Mouse (Mus musculus) limb, embryonic 13.5 days (tissue): ENCODE data around the gene Cep170. TPM values are rescaled to one million over a fixed set of nuclear protein-coding genes. Genes with fewer than 3 reads are reported as not detected.

Experiments
- ATAC-seq: fragments of 200-750 bp; cut with Nextera tagmentation; 2 replicates; pipeline ENCODE4 v1.8.0; 2017; ENCODE audit warnings: low read depth, moderate number of reproducible peaks, moderate TSS enrichment; ENCODE audit not compliant: low FRiP score
- H3K27ac ChIP-seq: fragments of 300-500 bp; sonication (generic); 2 replicates; pipeline ENCODE4 v1.5.1; 2015; ENCODE audit warnings: inconsistent platforms, mild to moderate bottlenecking, moderate library complexity
- H3K27me3 ChIP-seq: fragments of 300-500 bp; sonication (generic); 2 replicates; pipeline ENCODE4 v1.6.1; 2015; ENCODE audit warnings: mild to moderate bottlenecking, inconsistent platforms
- H3K36me3 ChIP-seq: fragments of 300-500 bp; sonication (generic); 2 replicates; pipeline ENCODE4 v1.6.1; 2015; ENCODE audit warnings: inconsistent platforms, mild to moderate bottlenecking, moderate library complexity
- H3K4me1 ChIP-seq: fragments of 300-500 bp; sonication (generic); 2 replicates; pipeline ENCODE4 v1.6.1; 2015; ENCODE audit warnings: inconsistent platforms
- H3K4me2 ChIP-seq: fragments of 300-500 bp; sonication (generic); replicated peaks from 2 replicates; pipeline ENCODE4 v1.6.1; 2015; ENCODE audit warnings: inconsistent platforms, mild to moderate bottlenecking, moderate library complexity
- H3K4me3 ChIP-seq: fragments of 300-500 bp; sonication (generic); 2 replicates; pipeline ENCODE4 v1.5.1; 2015; ENCODE audit warnings: moderate library complexity, mild to moderate bottlenecking, inconsistent platforms
- H3K9ac ChIP-seq: fragments of 300-500 bp; sonication (generic); 2 replicates; pipeline ENCODE4 v1.6.1; 2015; ENCODE audit warnings: mild to moderate bottlenecking, inconsistent platforms
- H3K9me3 ChIP-seq: fragments of 300-500 bp; sonication (generic); 2 replicates; pipeline ENCODE4 v1.6.1; 2016; ENCODE audit warnings: inconsistent platforms
- WGBS: fragments of 180-500 bp; shearing (Covaris S2); methylation state at CpG from one replicate; pipeline ENCODE4 v1.1.7; 2015; 5-methylcytosine and 5-hydroxymethylcytosine counted together
- polyA plus RNA-seq: library from polyadenylated mRNA; unstranded; fragments of >200 nt; fragmentation: Nextera tagmentation; extraction: Ambion mirVana; gene quantifications from 2 replicates; pipeline ENCODE4 v1.2.1, GENCODE M21; 2015

The Cep170 gene
- polyA plus RNA-seq, 1 experiment from 2014 or later: 34.8 TPM

DNA sequence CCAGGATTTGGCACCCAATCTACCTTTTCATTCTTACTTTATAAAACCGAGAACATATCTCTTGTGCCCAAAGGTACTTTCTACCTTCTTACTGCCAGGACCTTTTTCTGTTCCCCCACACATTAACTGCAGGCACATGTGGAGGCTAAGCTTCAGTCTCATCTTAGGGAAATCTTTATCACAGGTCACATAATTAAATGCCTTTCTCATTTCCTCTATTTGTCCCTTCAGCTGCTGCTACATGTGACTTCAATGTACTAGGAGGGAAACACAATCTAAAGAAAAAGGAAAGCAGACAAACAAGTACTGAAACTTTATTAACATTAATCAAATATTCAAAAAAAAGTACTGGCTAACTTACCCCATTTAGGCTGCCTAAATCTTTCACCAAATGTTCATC, 21.7 kb downstream of the Cep170 start:
- Histone ChIP-seq H3K4me3 (no peak overlapping the region), H3K4me1 (peaks cover 3% of the 10 kb centered on the region; the same call in 1 of the 2 replicates), H3K36me3 (peaks cover 26% of the 10 kb centered on the region), H3K9me3 (no peaks in the 10 kb centered on the region), H3K4me2 (no peak overlapping the region), H3K27ac (no peak overlapping the region), H3K9ac (no peak overlapping the region), H3K27me3 (no peaks in the 10 kb centered on the region)
- WGBS: 93% methylated on average over 1 of the region's 1 CpGs
- no peak for ATAC-seq

DNA sequence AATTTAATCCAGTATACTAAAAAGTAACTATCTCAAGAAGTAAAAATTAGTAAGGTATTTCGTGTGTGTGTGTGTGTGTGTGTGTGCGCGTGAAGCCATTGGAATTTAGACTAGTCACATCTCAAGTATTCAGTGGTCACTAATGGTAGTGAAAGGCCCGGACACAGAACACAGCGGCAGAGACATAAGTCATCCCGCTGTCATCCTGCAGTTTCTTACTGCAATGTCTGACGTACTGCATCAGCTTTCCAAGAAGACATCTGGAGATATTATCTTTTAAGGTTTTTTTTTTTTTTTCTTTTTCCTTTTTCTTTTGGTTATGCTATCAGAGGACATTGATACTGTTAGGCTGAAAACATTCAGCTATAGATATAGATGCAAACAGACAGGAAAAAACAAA, 24.5 kb downstream of the Cep170 start:
- H3K9me3 ChIP-seq: no peaks in the 10 kb centered on the region
- no peak overlapping the region for H3K27ac ChIP-seq
- H3K27me3 ChIP-seq: no peaks in the 10 kb centered on the region
- WGBS: 90% methylated on average over 7 of the region's 7 CpGs
- H3K9ac ChIP-seq: no peak overlapping the region
- no peak for ATAC-seq
- H3K4me1 ChIP-seq: no peaks in the 10 kb centered on the region
- H3K36me3 ChIP-seq: peaks cover 34% of the 10 kb centered on the region
- no peak overlapping the region for H3K4me2 ChIP-seq
- H3K4me3 ChIP-seq: no peak overlapping the region

DNA sequence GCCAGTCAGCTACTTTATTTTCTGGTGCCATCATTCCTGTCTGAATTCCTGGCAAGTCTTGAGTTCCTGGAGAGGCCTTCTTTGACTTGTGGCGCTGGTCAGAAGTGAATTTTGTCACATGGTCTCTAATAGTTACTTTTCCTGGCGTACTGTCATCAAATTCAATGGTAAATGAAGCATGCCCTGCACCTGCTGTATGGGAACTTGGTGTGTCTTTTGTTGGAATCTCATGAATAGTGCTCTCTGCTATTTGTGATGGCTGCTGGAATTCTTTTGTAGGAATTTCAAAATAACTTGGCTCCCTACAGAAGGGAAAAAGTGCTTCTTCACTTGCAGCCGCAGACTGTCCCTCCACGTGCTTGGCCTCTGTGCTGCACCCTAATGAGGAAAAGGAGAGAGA, 39.3 kb downstream of the Cep170 start:
- no peaks in the 10 kb centered on the region for H3K27me3 ChIP-seq

DNA sequence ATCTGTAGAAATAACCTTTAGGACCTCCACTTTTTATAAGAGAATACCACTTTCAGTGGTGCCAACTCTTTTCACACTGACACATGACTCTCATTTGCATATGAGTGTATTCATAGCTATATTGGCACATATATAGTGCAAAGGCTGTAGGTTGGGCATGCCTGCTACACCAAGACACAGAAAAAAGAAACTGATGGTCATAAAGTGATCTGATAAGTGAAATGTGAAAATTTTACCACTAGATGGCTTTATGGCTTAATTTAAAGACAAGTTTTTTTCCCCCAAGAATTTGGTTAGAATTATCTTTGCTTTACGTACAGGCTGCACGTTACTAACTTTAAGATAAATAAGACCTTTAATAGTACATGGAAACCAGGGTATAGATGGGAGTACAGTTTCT, 51.6 kb downstream of the Cep170 start:
- ATAC-seq: no peak
- no peak overlapping the region for H3K9ac ChIP-seq
- 77% methylated on average over 2 of the region's 2 CpGs for WGBS

More for the DNA sequence above, 39.3 kb downstream of the Cep170 start:
- no peak for ATAC-seq
- no peak overlapping the region for H3K4me2 ChIP-seq
- no peak overlapping the region for H3K27ac ChIP-seq
- 91% methylated on average over 4 of the region's 4 CpGs for WGBS
- H3K4me1 ChIP-seq: no peaks in the 10 kb centered on the region
- H3K9me3 ChIP-seq: no peaks in the 10 kb centered on the region
- H3K9ac ChIP-seq: no peak overlapping the region
- H3K4me3 ChIP-seq: no peak overlapping the region
- H3K36me3 ChIP-seq: peaks cover 43% of the 10 kb centered on the region

DNA sequence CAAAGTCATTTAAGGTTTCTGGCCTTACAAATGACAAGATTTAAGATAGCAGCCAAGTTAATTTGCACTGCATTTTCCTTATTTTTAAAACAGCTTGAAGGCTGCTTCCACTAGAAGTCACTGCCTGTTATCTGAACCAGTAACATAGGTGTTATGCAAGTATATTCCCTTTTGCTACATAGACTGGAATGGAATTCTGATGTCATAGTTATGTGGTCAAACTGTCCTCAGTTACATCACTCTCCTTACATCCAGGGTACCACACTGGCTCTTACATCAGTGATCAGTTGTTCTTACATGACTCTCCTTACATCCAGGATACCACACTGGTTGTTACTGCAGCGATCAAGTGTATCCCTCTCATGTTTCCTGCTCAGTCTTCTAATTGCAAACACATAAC, 53.2 kb downstream of the Cep170 start:
- H3K9ac ChIP-seq: no peak overlapping the region
- no peaks in the 10 kb centered on the region for H3K4me1 ChIP-seq
- H3K4me2 ChIP-seq: no peak overlapping the region
- no peak overlapping the region for H3K27ac ChIP-seq
- H3K27me3 ChIP-seq: no peaks in the 10 kb centered on the region
- no peak overlapping the region for H3K4me3 ChIP-seq
- H3K36me3 ChIP-seq: peaks cover 33% of the 10 kb centered on the region
- 89% methylated on average over 1 of the region's 1 CpGs for WGBS
- H3K9me3 ChIP-seq: no peaks in the 10 kb centered on the region
- ATAC-seq: no peak

More for the DNA sequence above, 51.6 kb downstream of the Cep170 start:
- peaks cover 23% of the 10 kb centered on the region for H3K36me3 ChIP-seq
- H3K9me3 ChIP-seq: no peaks in the 10 kb centered on the region
- H3K4me1 ChIP-seq: no peaks in the 10 kb centered on the region
- no peaks in the 10 kb centered on the region for H3K27me3 ChIP-seq
- H3K27ac ChIP-seq: no peak overlapping the region
- no peak overlapping the region for H3K4me2 ChIP-seq
- H3K4me3 ChIP-seq: no peak overlapping the region

DNA sequence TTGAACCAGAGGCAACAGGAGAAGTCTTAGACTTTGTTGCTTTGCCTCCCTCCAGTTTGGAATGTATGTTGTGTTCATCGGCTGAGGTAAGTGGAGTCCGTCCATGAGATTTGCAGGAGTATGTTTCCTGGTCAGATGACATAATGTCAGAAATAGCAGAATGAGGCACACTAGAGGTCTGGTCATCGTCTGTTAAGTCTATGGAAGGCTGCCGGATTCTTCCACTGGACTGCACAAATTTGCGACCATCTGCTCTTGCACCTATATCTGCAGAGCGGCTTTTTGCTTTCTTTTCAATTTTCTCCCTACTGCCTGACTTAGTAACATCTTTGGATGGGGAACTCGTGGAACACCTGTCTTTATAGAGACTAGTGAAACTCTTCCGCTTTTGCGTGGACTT, 58.3 kb downstream of the Cep170 start:
- Histone ChIP-seq H3K4me3 (no peak overlapping the region), H3K27ac (no peak overlapping the region), H3K36me3 (peaks cover 44% of the 10 kb centered on the region), H3K4me2 (no peak overlapping the region), H3K27me3 (no peaks in the 10 kb centered on the region), H3K9ac (no peak overlapping the region), H3K9me3 (no peaks in the 10 kb centered on the region), H3K4me1 (no peaks in the 10 kb centered on the region)
- 91% methylated on average over 9 of the region's 9 CpGs for WGBS
- ATAC-seq: no peak

DNA sequence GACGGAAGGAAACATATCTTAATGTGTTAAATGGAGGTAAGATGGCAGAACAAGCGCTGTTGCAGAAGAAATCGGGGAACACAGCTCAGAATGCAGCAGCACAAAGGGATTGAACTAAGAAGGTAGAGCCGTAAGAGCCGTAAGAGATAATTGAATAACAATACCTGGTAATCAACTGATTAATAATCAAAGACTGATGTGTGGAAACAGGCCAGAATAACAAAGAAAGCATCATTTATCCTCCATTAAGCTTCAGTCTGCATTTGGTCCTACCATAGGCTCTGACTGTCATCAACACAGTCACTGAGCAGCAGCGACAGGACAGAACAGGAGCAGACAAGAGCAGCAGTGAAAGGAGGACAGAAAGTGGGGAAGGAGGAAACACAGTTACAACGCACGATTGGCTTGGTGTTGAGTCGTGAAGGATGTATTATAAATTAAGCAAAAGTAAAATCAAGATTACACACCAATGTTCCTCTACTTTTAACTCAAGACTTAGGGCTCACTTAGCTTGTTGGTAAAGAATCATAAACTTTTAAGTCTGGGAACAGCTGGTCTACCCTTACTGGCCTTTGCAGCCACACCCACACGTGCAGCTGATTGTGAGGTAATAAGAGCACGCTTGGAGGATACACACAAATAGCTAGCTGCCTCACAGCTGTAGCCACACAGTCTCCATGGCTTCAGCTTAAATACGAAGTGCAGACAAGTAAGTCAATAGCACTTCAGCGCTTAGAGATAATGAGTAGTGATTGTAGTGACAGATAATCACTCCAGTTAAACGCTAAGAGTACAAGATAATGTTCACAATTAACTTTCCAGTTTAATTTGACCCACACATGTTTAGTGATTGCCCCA, 59.8 kb downstream of the Cep170 start:
- no peak overlapping the region for H3K4me3 ChIP-seq
- no peak overlapping the region for H3K4me2 ChIP-seq
- no peaks in the 10 kb centered on the region for H3K27me3 ChIP-seq
- H3K36me3 ChIP-seq: peaks cover 42% of the 10 kb centered on the region
- H3K9ac ChIP-seq: no peak overlapping the region
- 79% methylated on average over 14 of the region's 14 CpGs for WGBS
- ATAC-seq: no peak
- H3K9me3 ChIP-seq: no peaks in the 10 kb centered on the region
- no peak overlapping the region for H3K27ac ChIP-seq
- H3K4me1 ChIP-seq: no peaks in the 10 kb centered on the region

DNA sequence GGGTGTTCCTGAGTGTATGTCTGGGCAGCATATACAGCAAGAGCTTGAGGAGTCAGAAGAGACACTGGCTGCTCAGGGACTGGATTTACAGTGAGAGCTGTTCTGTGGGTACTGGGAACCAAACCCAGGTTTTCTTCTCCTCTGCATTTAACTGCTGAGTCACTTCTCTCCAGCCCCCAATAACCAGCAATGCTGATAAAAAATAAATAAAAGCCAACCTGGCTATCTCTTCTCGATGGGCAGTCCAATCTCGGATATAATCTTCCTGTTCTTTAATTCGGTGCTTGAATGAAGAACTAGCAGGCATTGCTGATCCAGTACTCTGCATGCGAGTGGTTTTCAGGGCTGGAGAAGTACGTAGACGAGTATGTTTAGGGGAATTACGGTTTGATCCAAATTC, 64.2 kb downstream of the Cep170 start:
- H3K27me3 ChIP-seq: no peaks in the 10 kb centered on the region
- H3K4me2 ChIP-seq: no peak overlapping the region
- WGBS: 93% methylated on average over 7 of the region's 7 CpGs
- no peak overlapping the region for H3K4me3 ChIP-seq
- no peak overlapping the region for H3K9ac ChIP-seq
- H3K4me1 ChIP-seq: no peaks in the 10 kb centered on the region
- peaks cover 20% of the 10 kb centered on the region; the same call in 1 of the 2 replicates for H3K36me3 ChIP-seq
- no peaks in the 10 kb centered on the region for H3K9me3 ChIP-seq
- H3K27ac ChIP-seq: no peak overlapping the region
- no peak for ATAC-seq

DNA sequence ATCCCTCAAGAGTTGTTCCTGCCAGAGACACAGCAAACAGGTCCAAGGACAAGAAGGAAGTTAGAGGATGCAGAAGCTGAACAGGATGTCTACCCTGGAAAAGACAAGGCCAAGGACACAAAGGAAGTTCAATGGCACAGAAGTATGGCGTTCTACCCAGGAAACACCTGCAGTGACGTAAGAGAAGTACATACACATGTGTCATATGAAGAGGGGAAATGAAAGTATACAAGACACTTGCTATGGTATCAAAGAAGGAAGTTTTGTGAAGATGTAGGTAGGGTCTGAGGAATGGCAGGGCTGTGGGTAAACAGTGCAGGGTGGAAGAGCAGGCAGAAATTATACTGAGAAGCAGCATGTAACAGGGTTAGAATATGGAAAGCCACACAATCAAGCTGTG, 81.0 kb downstream of the Cep170 start:
- Histone ChIP-seq H3K27me3 (no peaks in the 10 kb centered on the region), H3K36me3 (peaks cover 53% of the 10 kb centered on the region), H3K4me1 (no peaks in the 10 kb centered on the region), H3K4me2 (no peak overlapping the region), H3K27ac (no peak overlapping the region), H3K9me3 (no peaks in the 10 kb centered on the region), H3K9ac (no peak overlapping the region), H3K4me3 (no peak overlapping the region)
- ATAC-seq: no peak
- WGBS: 92% methylated on average over 2 of the region's 2 CpGs

DNA sequence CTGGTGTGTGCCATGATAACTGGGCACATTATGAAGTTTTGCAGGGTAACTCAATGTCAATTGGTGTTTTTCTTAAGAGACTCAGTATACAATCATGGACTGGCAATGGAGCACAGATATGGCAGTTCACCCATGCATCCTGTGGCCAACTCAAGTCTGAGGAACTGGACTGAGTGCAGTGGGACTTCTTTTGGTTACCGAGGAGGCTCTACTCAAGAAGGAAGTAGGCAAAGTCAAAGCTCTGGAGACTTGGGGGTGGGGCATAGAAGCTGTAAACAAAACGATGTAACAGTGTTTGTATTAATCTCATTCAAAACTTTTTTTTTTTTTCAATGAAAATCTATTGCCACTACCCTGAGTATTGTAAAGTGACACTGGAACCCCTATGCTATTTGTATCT, 83.3 kb downstream of the Cep170 start:
- ATAC-seq: no peak
- Histone ChIP-seq H3K36me3 (peaks cover 38% of the 10 kb centered on the region), H3K4me2 (no peak overlapping the region), H3K9ac (no peak overlapping the region), H3K4me1 (no peaks in the 10 kb centered on the region), H3K4me3 (no peak overlapping the region), H3K9me3 (no peaks in the 10 kb centered on the region), H3K27me3 (no peaks in the 10 kb centered on the region), H3K27ac (no peak overlapping the region)
- WGBS: 84% methylated on average over 2 of the region's 2 CpGs

DNA sequence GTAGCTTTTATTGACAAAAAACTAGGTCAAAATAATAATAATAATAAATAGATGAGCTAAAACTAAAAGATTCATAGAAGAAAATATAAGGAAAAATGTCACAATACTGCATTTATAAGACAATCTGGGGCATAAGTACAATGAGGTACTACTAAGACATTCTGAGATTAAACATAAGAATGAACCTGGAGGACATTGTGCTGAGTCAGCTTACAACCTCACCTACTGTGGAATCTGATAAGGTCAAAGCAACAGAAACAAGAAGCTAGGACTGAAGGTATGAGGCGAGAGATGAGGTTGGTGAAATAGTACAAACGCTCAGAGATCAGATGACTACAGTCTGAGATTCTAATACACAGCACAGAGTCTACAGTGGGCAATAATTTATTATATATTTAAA, 86.5 kb downstream of the Cep170 start:
- 89% methylated on average over 2 of the region's 2 CpGs for WGBS

DNA sequence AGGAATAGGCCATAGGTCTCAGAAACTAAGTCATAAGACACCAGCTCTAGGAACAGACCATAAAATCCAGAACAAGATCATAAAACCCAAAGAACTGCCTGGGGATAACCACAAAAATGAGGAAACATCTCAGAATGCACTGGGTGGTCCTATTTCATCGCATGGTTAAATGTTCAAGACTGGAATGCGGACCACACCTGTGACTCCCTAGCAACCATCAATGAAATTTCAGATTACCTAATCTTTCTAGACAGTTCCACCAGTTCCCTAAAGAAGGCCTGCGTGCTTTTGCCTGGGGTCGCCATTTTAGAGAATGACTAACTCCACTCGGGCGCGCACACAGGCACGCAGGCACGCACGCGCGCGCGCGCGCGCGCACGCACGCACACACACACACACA, 89.1 kb downstream of the Cep170 start:
- 93% methylated on average over 20 of the region's 20 CpGs for WGBS
- no peaks in the 10 kb centered on the region for H3K27me3 ChIP-seq

More for the DNA sequence above, 86.5 kb downstream of the Cep170 start:
- Histone ChIP-seq H3K4me2 (no peak overlapping the region), H3K9me3 (no peaks in the 10 kb centered on the region), H3K9ac (no peak overlapping the region), H3K36me3 (peaks cover 21% of the 10 kb centered on the region), H3K27ac (no peak overlapping the region), H3K4me1 (no peaks in the 10 kb centered on the region), H3K27me3 (no peaks in the 10 kb centered on the region), H3K4me3 (no peak overlapping the region)
- no peak for ATAC-seq

More for the DNA sequence above, 89.1 kb downstream of the Cep170 start:
- no peaks in the 10 kb centered on the region for H3K4me1 ChIP-seq
- H3K4me3 ChIP-seq: no peak overlapping the region
- no peak overlapping the region for H3K27ac ChIP-seq
- no peak for ATAC-seq
- no peaks in the 10 kb centered on the region for H3K9me3 ChIP-seq
- no peaks in the 10 kb centered on the region for H3K36me3 ChIP-seq
- H3K9ac ChIP-seq: no peak overlapping the region
- H3K4me2 ChIP-seq: no peak overlapping the region
